Mouse (Mus musculus) CD8-positive naive resting alpha-beta T cell, adult 57 days (primary cell): ENCODE results near the gene Casc3. TPM values are rescaled to one million over a fixed set of nuclear protein-coding genes. Genes with fewer than 3 reads are reported as not detected.

Source experiments
- total RNA-seq: library from RNA; stranded (reverse); gene quantifications from one replicate; pipeline ENCODE4 v1.2.4, GENCODE M21; 2023

Gene Casc3
- 96.9 TPM for total RNA-seq

GRCm38 (mm10) chr11:98804605-98805004 lies at the start of gene Casc3:
TSS of gene Casc3 (plus strand) at chr11:98804905.

GRCm38 (mm10) chr11:98774582-98775347 lies 29.9 kb upstream of the Casc3 start, which contains the start of gene Nr1d1:
TSS of gene Nr1d1 (minus strand) at chr11:98775333.

DNA sequence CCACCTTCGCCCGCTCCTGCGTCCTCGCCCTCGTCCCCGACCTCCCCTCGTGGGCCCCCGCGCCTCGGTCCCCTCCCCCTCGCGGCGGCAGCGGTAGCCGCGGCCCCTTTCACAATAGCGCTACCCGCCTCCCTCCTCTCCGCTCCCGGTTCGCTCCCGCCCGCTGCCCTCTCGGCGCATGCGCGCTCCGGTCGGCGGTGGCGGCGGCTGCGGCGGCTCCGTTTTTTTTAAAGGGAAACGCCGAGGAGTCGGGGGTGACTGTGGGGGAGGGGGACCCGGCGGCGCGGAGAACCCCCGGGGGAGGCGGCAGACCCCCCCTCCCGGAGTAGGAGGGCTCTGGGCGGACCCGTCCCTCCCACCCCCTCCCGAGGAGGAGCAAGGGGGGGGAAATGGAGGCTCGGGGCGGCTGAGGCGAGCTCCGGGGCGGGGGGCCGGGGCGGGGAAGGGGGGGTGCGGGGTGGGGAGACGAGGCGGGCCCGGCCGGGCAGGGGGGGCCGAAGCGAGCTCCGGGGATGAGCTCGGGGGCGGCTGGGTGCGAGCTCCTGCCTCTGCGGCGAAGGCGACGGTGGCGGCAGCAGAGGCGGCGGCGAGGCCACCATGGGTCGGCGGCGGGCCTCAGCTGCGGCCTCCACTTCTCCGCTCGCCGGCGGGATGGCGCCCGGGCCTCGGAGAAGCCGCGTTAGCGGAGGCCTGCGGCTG lies 9.5 kb upstream of the Casc3 start, which contains the start of gene Msl1:
TSS of gene Msl1 (plus strand) at position 502 of the 699 bp plus-strand sequence.

DNA sequence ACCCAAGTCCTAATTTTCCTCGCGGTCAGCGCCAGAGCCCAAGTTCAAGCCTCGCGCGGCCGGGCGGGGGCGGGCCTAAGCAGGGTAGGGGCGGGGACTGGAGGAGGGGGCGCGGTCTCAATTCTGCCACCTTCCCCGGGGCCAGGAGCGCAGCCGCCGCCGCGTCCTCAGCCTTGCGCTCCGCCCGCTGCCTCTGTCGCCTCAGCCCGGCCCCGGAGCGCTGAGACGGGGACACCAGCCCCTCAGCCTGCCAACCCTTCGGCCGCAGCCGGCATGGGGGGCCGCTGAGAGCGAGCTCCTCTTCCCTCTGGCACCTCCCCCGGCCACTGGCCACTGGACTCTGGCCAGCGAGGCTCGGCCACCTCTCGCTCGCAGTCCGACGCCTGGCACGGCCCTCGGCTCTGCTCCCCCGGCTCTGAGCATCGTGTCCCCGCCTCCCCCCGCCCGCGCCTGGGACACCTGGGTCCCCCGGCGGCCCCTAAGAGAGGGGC lies 32.0 kb downstream of the Casc3 start, which contains the start of gene Rapgefl1:
TSS of gene Rapgefl1 (plus strand) at position 135 of the 491 bp plus-strand sequence.

GRCm38 (mm10) chr11:98863028-98863750 lies 58.5 kb downstream of the Casc3 start, which contains the start of gene Wipf2:
TSS of gene Wipf2 (plus strand) at chr11:98863638.

Other genes starting within 250 kb of the Casc3 start
- 20.5 TPM for gene Ormdl3, start 217.5 kb upstream of the Casc3 start, total RNA-seq
- gene Lrrc3c, start 206.6 kb upstream of the Casc3 start, total RNA-seq: not detected
- gene Gm12355, start 179.2 kb upstream of the Casc3 start, total RNA-seq: 28.9 TPM
- gene Gsdma3, start 178.5 kb upstream of the Casc3 start, total RNA-seq: not detected
- not detected for gene Gsdma2, start 158.1 kb upstream of the Casc3 start, total RNA-seq
- not detected for gene Gsdma, start 140.6 kb upstream of the Casc3 start, total RNA-seq
- gene Psmd3, start 122.4 kb upstream of the Casc3 start, total RNA-seq: 74.1 TPM
- not detected for gene Csf3, start 103.6 kb upstream of the Casc3 start, total RNA-seq
- gene Med24, start 75.5 kb upstream of the Casc3 start, total RNA-seq: 67.4 TPM
- 48.1 TPM for gene Thra, start 64.3 kb upstream of the Casc3 start, total RNA-seq
- gene Nr1d1, start 29.6 kb upstream of the Casc3 start, total RNA-seq: 4.7 TPM
- 99.1 TPM for gene Msl1, start 9.4 kb upstream of the Casc3 start, total RNA-seq
- 0.77 TPM for gene Rapgefl1, start 31.9 kb downstream of the Casc3 start, total RNA-seq
- gene Wipf2, start 58.7 kb downstream of the Casc3 start, total RNA-seq: 45.4 TPM
- 1.2 TPM for gene Cdc6, start 102.9 kb downstream of the Casc3 start, total RNA-seq
- gene Rara, start 122.9 kb downstream of the Casc3 start, total RNA-seq: 96.5 TPM
- gene Gjd3, start 178.1 kb downstream of the Casc3 start, total RNA-seq: not detected
- 7.3 TPM for gene Top2a, start 219.3 kb downstream of the Casc3 start, total RNA-seq
- 155 TPM for gene Igfbp4, start 236.3 kb downstream of the Casc3 start, total RNA-seq